Mouse (Mus musculus) lung, postnatal 0 days (tissue): ENCODE results near the gene Rhog.

Source experiments
- CTCF ChIP-seq: IDR thresholded peaks from 2 replicates; pipeline ENCODE4 v1.5.1; 2016; ENCODE audit warnings: antibody characterized with exemption, mild to moderate bottlenecking
- EP300 ChIP-seq: IDR thresholded peaks from 2 replicates; pipeline ENCODE4 v1.6.1; 2016; ENCODE audit warnings: antibody characterized with exemption, mild to moderate bottlenecking, control low read depth

- TF ChIP-seq CTCF (no peak), EP300 (no peak)
Measured at GRCm38 (mm10) chr7:102268395-102268748, 12.5 kb upstream of the Rhog start.
